Mouse (Mus musculus): Measurements from ENCODE around the gene Gm35549. TPM values are rescaled to one million over a fixed set of nuclear protein-coding genes. Genes with fewer than 3 reads are reported as not detected.
A peak's percentile ranks its signal among the peaks of the same experiment; 100 is the strongest.
"Not testable (repeated sequence)": the region's sequence is repeated elsewhere in the genome, so short reads cannot be mapped to it uniquely, and the experiment has no call there.

Gene Gm35549
- not detected in 2 replicates for total RNA-seq (2015)
- not detected in 2 replicates for total RNA-seq (2017)

- ATAC-seq (ENCODE audit: poor library complexity, severe bottlenecking) = no peak
Measured at GRCm38 (mm10) chr9:122843760-122844159, at the start of gene Gm35549. Gm35549 (minus strand) TSS chr9:122844035.

DNA sequence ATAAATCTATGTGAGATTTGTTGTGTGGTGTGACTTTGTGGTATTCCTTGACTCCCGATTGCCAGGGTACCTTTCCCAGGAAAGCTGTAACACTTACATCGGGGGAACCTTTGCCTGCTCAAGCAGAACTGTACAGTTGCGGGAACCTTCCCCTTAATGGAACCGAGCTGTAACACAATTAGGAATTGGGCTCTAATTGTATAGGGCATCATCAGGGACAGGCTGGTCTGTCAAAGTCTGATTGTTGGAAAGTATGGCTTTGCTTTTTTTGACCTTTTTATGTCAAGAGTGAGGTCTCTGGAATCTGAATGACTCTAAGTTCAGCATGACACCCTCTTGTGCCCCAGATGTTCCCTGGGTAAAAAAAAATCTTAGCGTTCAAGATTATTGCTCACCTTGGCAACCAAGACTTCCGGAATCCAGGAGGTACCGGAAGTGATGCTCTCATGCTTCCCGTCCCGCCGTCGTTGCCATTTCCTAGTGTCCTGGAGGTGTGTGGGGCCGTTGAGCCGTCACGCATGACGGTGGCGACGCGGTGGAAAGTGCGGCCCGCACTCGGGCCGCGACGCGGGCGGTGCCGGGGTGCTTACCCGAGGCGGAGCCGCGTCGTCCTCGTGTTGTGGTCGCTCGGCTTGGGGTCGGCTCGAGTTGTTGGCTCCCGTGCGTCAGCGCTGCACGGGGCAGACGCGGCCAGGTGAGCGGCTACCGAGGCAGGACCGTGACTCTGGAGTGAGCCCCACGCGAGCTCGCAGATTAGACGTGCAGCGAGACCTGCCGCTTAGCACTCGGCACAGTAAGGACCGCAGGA lies 42.7 kb upstream of the Gm35549 start:
- ATAC-seq (ENCODE audit: poor library complexity, severe bottlenecking) = peak; percentile 85

DNA sequence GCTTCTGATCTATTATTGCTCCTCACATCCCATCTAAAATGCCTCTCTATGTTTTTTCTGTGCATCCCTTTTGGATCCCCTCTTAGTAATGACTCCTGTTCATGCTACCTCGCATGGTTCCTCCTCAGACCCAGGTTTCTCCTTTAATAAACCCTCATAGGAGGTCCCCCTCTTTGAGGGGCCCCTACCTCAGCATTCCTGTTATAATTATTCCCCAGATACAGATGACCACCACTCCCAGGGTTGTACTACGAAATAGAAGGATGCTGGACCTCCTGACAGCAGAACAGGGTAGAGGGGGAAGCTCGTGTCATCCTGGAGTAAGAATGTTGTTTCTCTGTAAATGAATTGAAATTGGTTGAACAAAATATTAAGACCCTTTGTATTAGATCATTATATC lies 41.5 kb upstream of the Gm35549 start, which contains the start of gene Zkscan7:
TSS of gene Zkscan7 (plus strand) at position 301 of the 400 bp plus-strand sequence.
- no peak for ATAC-seq (ENCODE audit: poor library complexity, severe bottlenecking)

- no peak for ATAC-seq (ENCODE audit: poor library complexity, severe bottlenecking)
Measured at GRCm38 (mm10) chr9:122875145-122875544, 31.3 kb upstream of the Gm35549 start.

GRCm38 (mm10) chr9:122874653-122875052 lies 30.8 kb upstream of the Gm35549 start:
- no peak for ATAC-seq (ENCODE audit: poor library complexity, severe bottlenecking)

- no peak for ATAC-seq (ENCODE audit: poor library complexity, severe bottlenecking)
Measured at GRCm38 (mm10) chr9:122872595-122872994, 28.8 kb upstream of the Gm35549 start.

GRCm38 (mm10) chr9:122866192-122866591 lies 22.4 kb upstream of the Gm35549 start:
- no peak for ATAC-seq (ENCODE audit: poor library complexity, severe bottlenecking)

- peak; percentile 98 for ATAC-seq (ENCODE audit: poor library complexity, severe bottlenecking)
Measured at GRCm38 (mm10) chr9:122865697-122866166, 21.9 kb upstream of the Gm35549 start, which contains the start of gene Zfp445. Zfp445 (minus strand) TSS chr9:122866006.

DNA sequence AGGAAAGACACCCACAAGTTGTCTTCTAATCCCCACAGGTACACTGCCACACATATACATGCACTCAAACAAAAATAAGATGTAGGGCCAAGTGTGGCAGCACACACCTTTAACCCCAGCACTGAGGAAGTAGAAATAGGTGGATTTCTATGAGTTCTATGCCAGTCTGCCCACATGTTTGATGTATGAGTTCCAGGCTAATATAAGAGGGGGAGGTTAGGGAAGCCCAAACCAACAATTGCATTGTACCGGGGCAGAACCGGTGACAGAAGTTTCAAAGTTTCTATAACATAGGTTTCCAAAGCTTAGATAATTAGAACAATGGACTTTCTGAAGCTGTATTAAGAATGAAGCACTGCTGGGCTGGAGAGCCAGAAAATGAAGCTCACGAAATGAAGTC lies 21.0 kb upstream of the Gm35549 start:
- ATAC-seq (ENCODE audit: poor library complexity, severe bottlenecking) = no peak

DNA sequence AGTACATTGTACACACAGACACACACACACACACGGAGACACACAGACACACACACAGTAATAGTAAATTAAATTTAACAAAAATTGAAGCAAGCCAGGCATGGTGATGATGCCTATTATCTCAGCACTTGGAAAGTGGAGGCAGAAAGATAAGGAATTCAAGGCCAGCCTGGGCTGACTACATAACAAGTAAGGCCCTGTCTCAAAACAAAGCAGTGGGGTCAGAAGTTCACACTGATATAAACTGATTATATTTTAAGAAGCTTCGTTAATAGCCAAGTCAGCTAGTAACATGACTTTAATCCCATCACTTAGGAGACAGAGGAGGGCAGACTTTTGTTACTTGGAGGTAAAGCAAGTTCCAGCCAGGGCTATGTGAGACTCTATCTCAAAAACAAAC lies 19.9 kb upstream of the Gm35549 start:
- no peak for ATAC-seq (ENCODE audit: poor library complexity, severe bottlenecking)

DNA sequence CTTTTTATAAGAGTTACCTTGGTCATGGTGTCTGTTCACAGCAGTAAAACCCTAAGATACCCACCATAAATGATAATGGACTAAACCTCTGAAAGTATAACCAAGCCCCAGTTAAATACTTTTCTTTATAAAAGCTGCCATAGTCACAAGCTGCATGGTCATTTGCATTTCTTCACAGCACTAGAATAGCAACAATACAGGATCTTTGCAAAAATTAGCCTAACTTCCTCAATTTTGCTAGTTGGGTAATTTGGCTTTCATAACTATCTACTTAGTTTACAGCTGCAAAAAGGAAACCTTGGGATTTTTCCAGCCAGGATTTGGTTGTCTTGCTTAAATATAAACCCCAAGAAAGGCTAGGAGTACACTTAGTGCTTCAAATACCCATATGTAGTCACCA lies 16.9 kb upstream of the Gm35549 start:
- peak; percentile 73 for ATAC-seq (ENCODE audit: poor library complexity, severe bottlenecking)

DNA sequence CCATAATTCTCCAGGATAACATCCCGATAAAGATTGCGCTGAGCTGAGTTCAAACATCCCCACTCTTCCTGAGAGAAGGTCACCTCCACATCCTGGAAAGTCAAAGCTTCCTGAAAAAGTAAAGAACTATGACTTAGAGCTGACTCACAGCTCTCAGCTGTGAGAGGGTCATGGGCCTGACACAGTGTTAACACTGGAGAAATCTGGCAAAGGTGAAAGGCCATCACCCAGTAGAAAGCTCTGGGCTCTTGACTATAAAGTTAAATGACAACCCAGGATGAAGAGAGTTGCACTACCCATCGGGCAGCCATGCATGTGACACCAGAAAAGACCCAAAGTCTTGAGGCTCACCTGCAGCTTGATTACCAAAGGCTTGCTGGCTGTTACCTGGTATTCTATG lies 12.9 kb upstream of the Gm35549 start:
- ATAC-seq (ENCODE audit: poor library complexity, severe bottlenecking) = no peak

GRCm38 (mm10) chr9:122855617-122856016 lies 11.8 kb upstream of the Gm35549 start:
- no peak for ATAC-seq (ENCODE audit: poor library complexity, severe bottlenecking)

DNA sequence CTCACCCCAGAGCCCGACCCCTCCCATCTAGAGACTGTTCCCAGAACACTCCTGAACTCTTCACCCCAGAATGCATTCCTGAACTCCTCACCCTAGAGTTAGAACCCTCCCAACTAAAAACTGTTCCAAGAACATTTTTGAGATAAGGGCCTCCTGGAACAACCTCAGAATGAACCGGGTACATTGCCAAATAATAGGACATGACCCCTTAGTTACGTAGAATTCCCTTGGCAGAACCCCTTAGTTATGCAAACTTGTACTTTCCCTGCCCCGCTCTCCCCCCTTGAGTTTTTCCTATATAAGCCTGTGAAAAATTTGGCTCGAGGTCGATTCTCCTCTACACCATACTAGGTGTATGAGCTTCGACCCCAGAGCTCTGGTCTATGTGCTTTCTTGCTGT lies 11.3 kb upstream of the Gm35549 start:
- ATAC-seq (ENCODE audit: poor library complexity, severe bottlenecking) = not testable (repeated sequence)

DNA sequence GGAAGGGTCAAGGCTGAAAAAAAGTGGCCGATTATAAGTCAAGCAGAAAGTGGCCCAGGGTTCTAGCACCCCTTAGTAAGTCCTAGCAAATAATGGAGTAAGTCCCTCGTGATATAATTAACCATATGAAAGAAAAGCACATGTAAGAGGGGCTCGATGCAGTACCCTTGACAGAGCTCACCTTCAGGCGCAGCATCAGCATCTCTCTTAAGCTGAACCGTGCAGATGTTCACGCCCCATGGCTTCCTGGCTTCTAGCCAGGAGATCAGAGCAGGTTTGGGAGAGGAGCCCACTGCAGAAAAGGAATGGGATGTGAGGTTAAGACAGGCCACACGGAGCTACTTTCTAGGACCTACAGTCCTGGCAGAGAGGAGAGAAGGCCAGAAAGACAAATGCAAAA lies 10.7 kb upstream of the Gm35549 start:
- ATAC-seq (ENCODE audit: poor library complexity, severe bottlenecking) = no peak

DNA sequence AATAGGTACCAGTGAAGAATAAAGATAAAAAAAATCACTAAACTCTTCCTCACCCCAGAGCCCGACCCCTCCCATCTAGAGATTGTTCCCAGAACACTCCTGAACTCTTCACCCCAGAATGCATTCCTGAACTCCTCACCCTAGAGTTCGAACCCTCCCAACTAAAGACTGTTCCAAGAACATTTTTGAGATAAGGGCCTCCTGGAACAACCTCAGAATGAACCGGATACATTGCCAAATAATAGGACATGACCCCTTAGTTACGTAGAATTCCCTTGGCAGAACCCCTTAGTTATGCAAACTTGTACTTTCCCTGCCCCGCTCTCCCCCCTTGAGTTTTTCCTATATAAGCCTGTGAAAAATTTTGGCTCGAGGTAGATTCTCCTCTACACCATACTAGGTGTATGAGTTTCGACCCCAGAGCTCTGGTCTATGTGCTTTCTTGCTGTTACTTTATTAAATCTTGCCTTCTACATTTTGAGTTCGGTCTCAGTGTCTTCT lies 4.0 kb upstream of the Gm35549 start:
- ATAC-seq (ENCODE audit: poor library complexity, severe bottlenecking) = not testable (repeated sequence)

GRCm38 (mm10) chr9:122846156-122846555 lies 2.3 kb upstream of the Gm35549 start:
- no peak for ATAC-seq (ENCODE audit: poor library complexity, severe bottlenecking)

DNA sequence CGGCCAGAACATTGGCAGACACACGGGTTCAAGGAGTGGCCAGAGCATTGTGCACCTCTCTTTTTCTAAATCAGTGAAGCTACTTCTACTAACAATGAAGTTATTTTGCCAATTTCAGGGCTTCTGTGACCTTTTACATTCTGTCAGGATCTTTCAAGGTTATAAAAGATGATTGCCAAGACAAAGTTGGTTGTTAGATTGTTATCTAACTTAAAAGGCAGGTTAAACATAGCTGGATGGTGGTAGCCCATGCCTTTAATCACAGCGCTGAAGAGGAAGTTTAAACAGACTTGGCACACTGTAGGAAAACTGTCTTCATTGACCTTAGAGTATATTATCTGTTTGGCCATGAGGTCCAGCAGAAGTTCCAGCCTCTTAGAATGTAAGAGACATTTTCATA lies 1.8 kb upstream of the Gm35549 start:
- no peak for ATAC-seq (ENCODE audit: poor library complexity, severe bottlenecking)

GRCm38 (mm10) chr9:122837680-122838079 lies 6.2 kb downstream of the Gm35549 start:
- no peak for ATAC-seq (ENCODE audit: poor library complexity, severe bottlenecking)

DNA sequence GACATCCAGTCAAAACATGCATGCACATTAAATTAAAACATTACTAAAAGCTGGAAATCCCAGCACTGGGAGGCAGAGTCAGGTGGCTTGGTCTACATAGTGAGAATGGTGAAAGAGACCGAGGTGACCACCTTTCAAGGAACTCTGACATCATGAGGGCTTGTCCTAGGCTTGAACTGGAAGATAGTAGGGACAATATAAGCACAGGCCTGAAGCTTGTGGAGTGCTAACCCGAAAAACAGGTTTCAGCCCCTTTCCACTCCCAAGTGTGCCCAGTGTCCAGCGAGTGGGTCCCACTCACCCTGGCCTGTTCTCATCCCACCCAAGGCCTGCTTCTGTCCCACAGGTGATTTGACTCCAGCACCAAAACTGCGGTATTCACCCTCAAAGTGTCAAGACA lies 6.6 kb downstream of the Gm35549 start:
- no peak for ATAC-seq (ENCODE audit: poor library complexity, severe bottlenecking)

DNA sequence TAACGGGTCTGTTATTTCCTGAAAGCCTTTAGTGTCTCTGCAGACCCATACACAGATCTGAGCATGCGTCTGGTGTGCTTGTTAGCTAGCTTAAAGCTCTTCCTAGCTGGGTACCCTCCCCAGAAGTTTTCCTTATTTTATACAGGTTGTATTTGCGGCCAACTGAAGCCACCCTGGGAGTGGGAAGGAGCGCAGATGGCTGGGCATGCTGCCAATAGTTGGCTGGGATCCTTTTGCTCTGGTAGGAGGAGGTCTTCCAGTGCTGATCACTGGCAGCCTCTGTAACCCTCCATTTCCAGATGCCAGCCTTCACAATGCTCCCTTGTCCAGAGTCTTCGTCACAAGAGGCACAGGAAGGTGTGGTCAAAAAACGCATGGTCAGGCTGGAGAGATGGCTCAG lies 7.0 kb downstream of the Gm35549 start:
- no peak for ATAC-seq (ENCODE audit: poor library complexity, severe bottlenecking)

DNA sequence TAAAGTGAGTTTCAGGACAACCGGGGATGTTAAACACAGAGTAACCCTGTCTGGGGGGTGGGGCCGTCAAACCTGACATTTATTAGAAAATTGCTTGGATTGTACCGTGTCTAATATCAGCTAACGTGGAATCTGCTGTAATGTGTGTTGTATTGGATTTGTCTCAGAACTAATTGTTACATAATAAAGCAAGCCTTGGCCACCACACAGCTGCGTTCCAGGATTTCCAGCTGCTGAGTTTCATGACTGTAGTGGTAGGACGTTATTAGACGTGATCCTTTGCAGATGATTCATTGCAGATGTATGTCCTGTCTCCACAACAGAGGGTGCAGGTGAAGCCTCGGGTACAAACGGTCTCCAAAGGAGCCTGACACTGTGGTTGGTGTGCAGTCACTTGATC lies 7.7 kb downstream of the Gm35549 start:
- no peak for ATAC-seq (ENCODE audit: poor library complexity, severe bottlenecking)

Data from megakaryocyte, adult 5-6 weeks (primary cell).